Mouse (Mus musculus): ENCODE data around the gene Sh3pxd2b. TPM values are rescaled to one million over a fixed set of nuclear protein-coding genes. Genes with fewer than 3 reads are reported as not detected.

The Sh3pxd2b gene
- polyA plus RNA-seq, 1 experiment from 2014 or later = 31.3 TPM

- Histone ChIP-seq H3K27ac (replicated peaks; ENCODE audit: low read depth, low read length) (no peak overlapping the region), H3K4me3 (ENCODE audit: low read depth, low read length) (no peak overlapping the region), H3K36me3 (ENCODE audit: control insufficient read depth, insufficient read depth, low read length) (peaks cover 61% of the 10 kb centered on the region), H3K9ac (ENCODE audit: low read depth, low read length) (no peak overlapping the region), H3K9me3 (ENCODE audit: control insufficient read depth, low read length) (no peaks in the 10 kb centered on the region), H3K4me2 (ENCODE audit: low read depth, low read length) (no peak overlapping the region), H3K4me1 (ENCODE audit: control insufficient read depth, insufficient read depth, low read length) (no peaks in the 10 kb centered on the region; the same call in 1 of the 2 replicates), H3K27me3 (replicated peaks; ENCODE audit: control insufficient read depth, insufficient read depth, low read length) (no peaks in the 10 kb centered on the region)
- 76% methylated on average over 9 of the region's 9 CpGs for WGBS
- no peak for DNase-seq (ENCODE audit: low spot score)
- ATAC-seq (ENCODE audit: low read depth) = no peak
Observed at GRCm38 (mm10) chr11:32374027-32374589, 26.5 kb downstream of the Sh3pxd2b start.

GRCm38 (mm10) chr11:32375104-32375535 lies 27.5 kb downstream of the Sh3pxd2b start:
- Histone ChIP-seq H3K36me3 (ENCODE audit: control insufficient read depth, insufficient read depth, low read length) (peaks cover 61% of the 10 kb centered on the region), H3K27me3 (replicated peaks; ENCODE audit: control insufficient read depth, insufficient read depth, low read length) (no peaks in the 10 kb centered on the region), H3K4me1 (ENCODE audit: control insufficient read depth, insufficient read depth, low read length) (no peaks in the 10 kb centered on the region; the same call in 1 of the 2 replicates), H3K9me3 (ENCODE audit: control insufficient read depth, low read length) (no peaks in the 10 kb centered on the region), H3K27ac (replicated peaks; ENCODE audit: low read depth, low read length) (no peak overlapping the region), H3K4me3 (ENCODE audit: low read depth, low read length) (no peak overlapping the region), H3K9ac (ENCODE audit: low read depth, low read length) (no peak overlapping the region), H3K4me2 (ENCODE audit: low read depth, low read length) (no peak overlapping the region)
- DNase-seq (ENCODE audit: low spot score) (peak; percentile 65), ATAC-seq (ENCODE audit: low read depth) (peak; percentile 69)
- WGBS = 53% methylated on average over 4 of the region's 4 CpGs

GRCm38 (mm10) chr11:32376086-32376485 lies 28.5 kb downstream of the Sh3pxd2b start:
- H3K4me3 ChIP-seq (ENCODE audit: low read depth, low read length) = no peak overlapping the region
- no peaks in the 10 kb centered on the region for H3K27me3 ChIP-seq (replicated peaks; ENCODE audit: control insufficient read depth, insufficient read depth, low read length)
- no peak overlapping the region for H3K27ac ChIP-seq (replicated peaks; ENCODE audit: low read depth, low read length)
- no peak overlapping the region for H3K4me2 ChIP-seq (ENCODE audit: low read depth, low read length)
- H3K4me1 ChIP-seq (ENCODE audit: control insufficient read depth, insufficient read depth, low read length) = no peaks in the 10 kb centered on the region; the same call in 1 of the 2 replicates
- no peaks in the 10 kb centered on the region for H3K9me3 ChIP-seq (ENCODE audit: control insufficient read depth, low read length)
- no peak overlapping the region for H3K9ac ChIP-seq (ENCODE audit: low read depth, low read length)
- ATAC-seq (ENCODE audit: low read depth) (no peak), DNase-seq (ENCODE audit: low spot score) (no peak)
- 95% methylated on average over 1 of the region's 1 CpGs for WGBS
- peaks cover 65% of the 10 kb centered on the region for H3K36me3 ChIP-seq (ENCODE audit: control insufficient read depth, insufficient read depth, low read length)

GRCm38 (mm10) chr11:32379910-32380309 lies 32.3 kb downstream of the Sh3pxd2b start:
- Histone ChIP-seq H3K4me3 (ENCODE audit: low read depth, low read length) (no peak overlapping the region), H3K4me2 (ENCODE audit: low read depth, low read length) (no peak overlapping the region), H3K27me3 (replicated peaks; ENCODE audit: control insufficient read depth, insufficient read depth, low read length) (no peaks in the 10 kb centered on the region), H3K27ac (replicated peaks; ENCODE audit: low read depth, low read length) (0 out of 2 replicates have a peak overlapping the region, but pooled peaks have one; percentile 6), H3K4me1 (ENCODE audit: control insufficient read depth, insufficient read depth, low read length) (peaks cover 26% of the 10 kb centered on the region), H3K9ac (ENCODE audit: low read depth, low read length) (no peak overlapping the region), H3K36me3 (ENCODE audit: control insufficient read depth, insufficient read depth, low read length) (peaks cover 57% of the 10 kb centered on the region), H3K9me3 (ENCODE audit: control insufficient read depth, low read length) (no peaks in the 10 kb centered on the region)
- ATAC-seq (ENCODE audit: low read depth) = no peak
- DNase-seq (ENCODE audit: low spot score) = no peak

- Histone ChIP-seq H3K36me3 (ENCODE audit: control insufficient read depth, insufficient read depth, low read length) (peaks cover 53% of the 10 kb centered on the region), H3K9me3 (ENCODE audit: control insufficient read depth, low read length) (no peaks in the 10 kb centered on the region), H3K4me1 (ENCODE audit: control insufficient read depth, insufficient read depth, low read length) (peaks cover 26% of the 10 kb centered on the region), H3K4me2 (ENCODE audit: low read depth, low read length) (peak overlapping the region; percentile 25; the same call in 1 of the 2 replicates), H3K27me3 (replicated peaks; ENCODE audit: control insufficient read depth, insufficient read depth, low read length) (no peaks in the 10 kb centered on the region), H3K9ac (ENCODE audit: low read depth, low read length) (peak overlapping the region; percentile 48; the same call in 1 of the 2 replicates), H3K27ac (replicated peaks; ENCODE audit: low read depth, low read length) (peak overlapping the region; percentile 95), H3K4me3 (ENCODE audit: low read depth, low read length) (no peak overlapping the region)
- DNase-seq (ENCODE audit: low spot score) (peak; percentile 95), ATAC-seq (ENCODE audit: low read depth) (peak; percentile 93)
- WGBS = 6% methylated on average over 9 of the region's 10 CpGs
Observed at GRCm38 (mm10) chr11:32383341-32384134, 35.9 kb downstream of the Sh3pxd2b start.

- Histone ChIP-seq H3K27me3 (replicated peaks; ENCODE audit: control insufficient read depth, insufficient read depth, low read length) (no peaks in the 10 kb centered on the region), H3K9ac (ENCODE audit: low read depth, low read length) (peak overlapping the region; percentile 22; the same call in 1 of the 2 replicates), H3K27ac (replicated peaks; ENCODE audit: low read depth, low read length) (peak overlapping the region; percentile 95), H3K4me3 (ENCODE audit: low read depth, low read length) (no peak overlapping the region), H3K9me3 (ENCODE audit: control insufficient read depth, low read length) (no peaks in the 10 kb centered on the region), H3K4me2 (ENCODE audit: low read depth, low read length) (0 out of 2 replicates have a peak overlapping the region, but pooled peaks have one; percentile 25), H3K4me1 (ENCODE audit: control insufficient read depth, insufficient read depth, low read length) (peaks cover 26% of the 10 kb centered on the region), H3K36me3 (ENCODE audit: control insufficient read depth, insufficient read depth, low read length) (peaks cover 57% of the 10 kb centered on the region)
- 63% methylated on average over 7 of the region's 7 CpGs for WGBS
- DNase-seq (ENCODE audit: low spot score) (no peak), ATAC-seq (ENCODE audit: low read depth) (0 out of 2 replicates have a peak, but pooled peaks have one; percentile 24)
Observed at GRCm38 (mm10) chr11:32384135-32384801, 36.6 kb downstream of the Sh3pxd2b start.

GRCm38 (mm10) chr11:32386043-32386442 lies 38.4 kb downstream of the Sh3pxd2b start:
- H3K9me3 ChIP-seq (ENCODE audit: control insufficient read depth, low read length) = no peaks in the 10 kb centered on the region
- ATAC-seq (ENCODE audit: low read depth) (no peak), DNase-seq (ENCODE audit: low spot score) (no peak)
- no peak overlapping the region for H3K4me2 ChIP-seq (ENCODE audit: low read depth, low read length)
- H3K27me3 ChIP-seq (replicated peaks; ENCODE audit: control insufficient read depth, insufficient read depth, low read length) = no peaks in the 10 kb centered on the region
- no peak overlapping the region for H3K27ac ChIP-seq (replicated peaks; ENCODE audit: low read depth, low read length)
- H3K36me3 ChIP-seq (ENCODE audit: control insufficient read depth, insufficient read depth, low read length) = peaks cover 67% of the 10 kb centered on the region
- no peak overlapping the region for H3K4me3 ChIP-seq (ENCODE audit: low read depth, low read length)
- H3K9ac ChIP-seq (ENCODE audit: low read depth, low read length) = no peak overlapping the region
- WGBS = 89% methylated on average over 2 of the region's 2 CpGs
- H3K4me1 ChIP-seq (ENCODE audit: control insufficient read depth, insufficient read depth, low read length) = peaks cover 26% of the 10 kb centered on the region

GRCm38 (mm10) chr11:32388064-32388463 lies 40.4 kb downstream of the Sh3pxd2b start:
- H3K36me3 ChIP-seq (ENCODE audit: control insufficient read depth, insufficient read depth, low read length) = peaks cover 66% of the 10 kb centered on the region
- ATAC-seq (ENCODE audit: low read depth) = no peak
- H3K9me3 ChIP-seq (ENCODE audit: control insufficient read depth, low read length) = no peaks in the 10 kb centered on the region
- H3K27ac ChIP-seq (replicated peaks; ENCODE audit: low read depth, low read length) = no peak overlapping the region
- no peak for DNase-seq (ENCODE audit: low spot score)
- no peak overlapping the region for H3K4me2 ChIP-seq (ENCODE audit: low read depth, low read length)
- H3K27me3 ChIP-seq (replicated peaks; ENCODE audit: control insufficient read depth, insufficient read depth, low read length) = no peaks in the 10 kb centered on the region
- H3K4me3 ChIP-seq (ENCODE audit: low read depth, low read length) = no peak overlapping the region
- peaks cover 17% of the 10 kb centered on the region for H3K4me1 ChIP-seq (ENCODE audit: control insufficient read depth, insufficient read depth, low read length)
- WGBS = 82% methylated on average over 2 of the region's 2 CpGs
- H3K9ac ChIP-seq (ENCODE audit: low read depth, low read length) = no peak overlapping the region

Data from embryonic facial prominence, embryonic 14.5 days (tissue).